Mouse (Mus musculus): ENCODE measurements around the gene Ankrd54. TPM values are rescaled to one million over a fixed set of nuclear protein-coding genes. Genes with fewer than 3 reads are reported as not detected.

Ankrd54 gene
- polyA plus RNA-seq, 1 experiment: 28.2 TPM

DNA sequence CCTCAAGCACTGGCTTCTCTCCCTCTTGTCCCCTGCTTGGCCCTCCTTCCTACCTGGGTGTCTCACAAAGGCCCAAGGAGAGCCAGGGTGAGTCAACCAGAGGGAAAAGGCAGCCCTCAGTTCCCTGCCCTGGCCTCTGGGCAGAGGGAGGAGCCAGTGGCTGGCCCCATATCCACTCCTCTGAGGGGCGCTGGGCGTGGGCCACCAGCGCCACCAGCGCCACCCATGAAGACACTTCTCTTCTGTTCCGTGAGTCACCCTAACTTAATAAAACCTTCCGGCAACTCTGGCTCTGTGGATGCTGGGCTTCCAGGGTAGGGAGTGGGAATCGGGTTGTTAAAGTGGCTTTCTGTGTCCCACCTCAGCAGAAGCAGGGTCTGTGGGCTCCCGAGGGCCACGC, 57.1 kb downstream of the Ankrd54 start:
- H3K27ac ChIP-seq (ENCODE audit: insufficient read depth, low read length): no peak overlapping the region
- no peak overlapping the region for H3K4me3 ChIP-seq (ENCODE audit: insufficient read depth, low read length)
- no peak for TF ChIP-seq CTCF (IDR thresholded peaks at IDR 0.05; ENCODE audit: extremely low read depth, insufficient read depth, low read length)
- H3K4me1 ChIP-seq (ENCODE audit: control insufficient read depth, insufficient read depth, low read length): no peaks in the 10 kb centered on the region

Other genes starting within 250 kb of the Ankrd54 start
- 23.3 and 28.1 TPM in 2 replicates for gene Cdc42ep1, start 220.3 kb downstream of the Ankrd54 start, polyA plus RNA-seq (2012; rRNA removed)
- 0.34 and 0.35 TPM in 2 replicates for gene Lgals2, start 207.4 kb downstream of the Ankrd54 start, polyA plus RNA-seq (2012; rRNA removed)
- gene Gga1, start 185.7 kb downstream of the Ankrd54 start, polyA plus RNA-seq (2012; rRNA removed): 72.6 and 73.0 TPM in 2 replicates
- gene Gm49510, start 163.2 kb downstream of the Ankrd54 start, polyA plus RNA-seq (2012; rRNA removed): 0.08 and 0.09 TPM in 2 replicates
- 39.5 and 42.2 TPM in 2 replicates for gene Sh3bp1, start 163.1 kb downstream of the Ankrd54 start, polyA plus RNA-seq (2012; rRNA removed)
- gene Pdxp, start 149.0 kb downstream of the Ankrd54 start, polyA plus RNA-seq (2012; rRNA removed): 226 and 238 TPM in 2 replicates
- 42.9 and 44.4 TPM in 2 replicates for gene Lgals1, start 136.2 kb downstream of the Ankrd54 start, polyA plus RNA-seq (2012; rRNA removed)
- gene Nol12, start 128.0 kb downstream of the Ankrd54 start, polyA plus RNA-seq (2012; rRNA removed): 38.9 and 39.5 TPM in 2 replicates
- gene Triobp, start 115.2 kb downstream of the Ankrd54 start, polyA plus RNA-seq (2012; rRNA removed): 10.3 and 11.0 TPM in 2 replicates
- gene H1f0, start 34.4 kb downstream of the Ankrd54 start, polyA plus RNA-seq (2012; rRNA removed): 109 and 124 TPM in 2 replicates
- 0.26 and 0.38 TPM in 2 replicates for gene Galr3, start 21.0 kb downstream of the Ankrd54 start, polyA plus RNA-seq (2012; rRNA removed)
- 86.8 and 93.0 TPM in 2 replicates for gene Eif3l, start 12.3 kb upstream of the Ankrd54 start, polyA plus RNA-seq (2012; rRNA removed)
- gene Micall1, start 46.0 kb upstream of the Ankrd54 start, polyA plus RNA-seq (2012; rRNA removed): 25.0 and 27.6 TPM in 2 replicates
- gene Polr2f, start 78.1 kb upstream of the Ankrd54 start, polyA plus RNA-seq (2012; rRNA removed): 131 and 134 TPM in 2 replicates
- 16.5 and 17.1 TPM in 2 replicates for gene 1700088E04Rik, start 78.4 kb upstream of the Ankrd54 start, polyA plus RNA-seq (2012; rRNA removed)
- gene Sox10, start 102.3 kb upstream of the Ankrd54 start, polyA plus RNA-seq (2012; rRNA removed): 60.8 and 69.3 TPM in 2 replicates
- gene Pick1, start 166.3 kb upstream of the Ankrd54 start, polyA plus RNA-seq (2012; rRNA removed): 82.6 and 90.5 TPM in 2 replicates
- gene Gm49486, start 166.5 kb upstream of the Ankrd54 start, polyA plus RNA-seq (2012; rRNA removed): 0.72 and 1.2 TPM in 2 replicates
- gene Slc16a8, start 191.9 kb upstream of the Ankrd54 start, polyA plus RNA-seq (2012; rRNA removed): 0.15 TPM in 1 of 2 replicates, not detected in the other
- gene Baiap2l2, start 222.6 kb upstream of the Ankrd54 start, polyA plus RNA-seq (2012; rRNA removed): 4.6 and 4.7 TPM in 2 replicates